Mouse (Mus musculus) forebrain, embryonic 16.5 days (tissue): Measurements from ENCODE around the gene Osbpl5. TPM values are rescaled to one million over a fixed set of nuclear protein-coding genes. Genes with fewer than 3 reads are reported as not detected.

Experiments used
- ATAC-seq: fragments of 200-750 bp; cut with Nextera tagmentation; 2 replicates; pipeline ENCODE4 v1.8.0; 2017; ENCODE audit warnings: mild to moderate bottlenecking, moderate library complexity
- H3K27ac ChIP-seq: fragments of 300-500 bp; sonication (generic); 2 replicates; pipeline ENCODE4 v1.5.1; 2014; ENCODE audit warnings: low read length, control low read depth
- H3K27me3 ChIP-seq: fragments of 300-500 bp; sonication (generic); replicated peaks from 2 replicates; pipeline ENCODE4 v1.6.1; 2014; ENCODE audit warnings: low read length; ENCODE audit not compliant: control insufficient read depth, insufficient read depth
- H3K36me3 ChIP-seq: fragments of 300-500 bp; sonication (generic); 2 replicates; pipeline ENCODE4 v1.6.1; 2014; ENCODE audit not compliant: control insufficient read depth, insufficient read depth
- H3K4me1 ChIP-seq: fragments of 300-500 bp; sonication (generic); replicated peaks from 2 replicates; pipeline ENCODE4 v1.6.1; 2014; ENCODE audit warnings: low read length; ENCODE audit not compliant: control insufficient read depth, insufficient read depth
- H3K4me2 ChIP-seq: fragments of 300-500 bp; sonication (generic); 2 replicates; pipeline ENCODE4 v1.6.1; 2014; ENCODE audit warnings: mild to moderate bottlenecking, low read length, control low read depth
- H3K4me3 ChIP-seq: fragments of 300-500 bp; sonication (generic); replicated peaks from 2 replicates; pipeline ENCODE4 v1.5.1; 2014; ENCODE audit warnings: mild to moderate bottlenecking, low read length, control low read depth
- H3K9ac ChIP-seq: fragments of 300-500 bp; sonication (generic); replicated peaks from 2 replicates; pipeline ENCODE4 v1.6.1; 2014; ENCODE audit warnings: low read depth, low read length, control low read depth
- H3K9me3 ChIP-seq: fragments of 300-500 bp; sonication (generic); 2 replicates; pipeline ENCODE4 v1.6.1; 2016; ENCODE audit warnings: low read length; ENCODE audit not compliant: control insufficient read depth
- WGBS: fragments of 180-500 bp; shearing (Covaris S2); extraction: QIAGEN DNeasy Blood & Tissue Kit; methylation state at CpG from one replicate; pipeline ENCODE4 v1.1.7; 2014; 5-methylcytosine and 5-hydroxymethylcytosine counted together
- polyA plus RNA-seq: library from polyadenylated mRNA; unstranded; fragments of >200 nt; fragmentation: Nextera tagmentation; extraction: Ambion mirVana; gene quantifications from 2 replicates; pipeline ENCODE4 v1.2.1, GENCODE M21; 2015

The Osbpl5 gene
- polyA plus RNA-seq, 1 experiment from 2014 or later: 35.8 TPM

DNA sequence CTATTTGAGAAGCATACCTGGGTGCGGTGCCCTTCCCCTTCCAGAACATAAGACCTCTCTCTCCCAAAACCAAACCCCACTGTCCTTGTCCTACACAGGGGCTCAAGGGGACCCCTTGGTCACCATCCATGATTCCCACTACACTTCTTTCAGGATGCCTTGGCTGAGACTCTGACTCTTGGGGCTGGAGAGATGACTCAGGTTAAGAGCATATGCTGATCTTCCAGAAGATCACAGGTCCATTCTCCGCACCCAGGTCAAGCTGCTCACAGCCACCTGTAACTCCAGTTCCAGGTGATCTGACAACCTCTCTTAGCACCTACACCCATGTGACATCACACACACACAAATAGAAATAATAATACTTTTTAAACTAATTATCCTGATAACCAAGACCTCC, 16.1 kb downstream of the Osbpl5 start:
- ATAC-seq: peak; percentile 2; the same call in 1 of the 2 replicates
- Histone ChIP-seq H3K9ac (peak overlapping the region; percentile 93), H3K27me3 (no peaks in the 10 kb centered on the region), H3K4me2 (peak overlapping the region; percentile 80), H3K4me1 (peaks cover 26% of the 10 kb centered on the region), H3K27ac (no peak overlapping the region), H3K4me3 (peak overlapping the region; percentile 85), H3K36me3 (no peaks in the 10 kb centered on the region), H3K9me3 (no peaks in the 10 kb centered on the region)
- WGBS: 22% methylated on average over 2 of the region's 2 CpGs

DNA sequence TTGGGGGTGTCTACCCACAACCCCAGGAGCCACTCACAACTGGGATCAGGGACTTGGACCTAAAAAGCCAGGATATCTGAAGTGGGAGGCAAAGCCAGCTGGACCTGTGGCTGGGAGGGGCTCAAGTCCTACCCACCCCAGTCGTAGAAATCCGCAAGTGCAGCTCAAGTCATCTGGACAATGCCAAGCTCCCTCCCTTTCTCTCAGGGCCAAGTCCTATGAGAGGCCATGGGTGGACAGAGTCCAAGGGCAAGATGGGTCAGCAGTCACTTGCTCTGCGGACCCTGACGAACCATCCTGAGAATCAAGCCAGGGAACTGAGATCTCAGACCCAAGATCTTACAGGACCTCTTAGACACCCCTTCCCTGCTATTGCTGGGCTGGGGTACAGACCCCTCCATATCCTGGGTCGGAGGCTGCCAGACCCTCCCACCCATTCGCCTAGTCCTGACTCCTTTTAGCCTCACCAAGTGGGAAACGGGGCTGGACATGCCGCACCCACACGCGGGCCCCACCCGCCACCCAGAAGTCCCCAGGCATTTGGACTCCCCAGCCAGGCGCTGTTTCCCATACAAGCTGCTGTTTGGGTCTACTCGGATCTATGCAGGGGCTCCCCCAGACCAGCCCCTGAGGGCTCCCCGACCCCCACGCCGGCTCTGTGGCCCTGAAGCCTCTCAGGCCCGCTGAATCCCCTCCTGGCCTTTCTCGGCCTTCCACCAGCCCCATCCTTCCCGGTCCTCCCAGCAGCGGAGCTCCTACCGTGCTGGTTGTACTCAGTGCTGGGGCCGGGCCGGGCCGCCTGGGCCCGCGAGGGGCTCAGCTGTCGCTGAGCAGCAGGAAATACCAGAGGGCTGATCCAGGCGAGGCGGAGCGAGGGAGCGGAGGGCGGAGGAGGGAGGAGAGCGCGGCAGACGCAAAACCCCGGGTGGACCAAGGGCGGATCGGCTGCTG, 17.0 kb downstream of the Osbpl5 start:
- H3K9me3 ChIP-seq: no peaks in the 10 kb centered on the region
- 4% methylated on average over 37 of the region's 38 CpGs for WGBS
- H3K36me3 ChIP-seq: no peaks in the 10 kb centered on the region
- H3K27ac ChIP-seq: peak overlapping the region; percentile 69
- peak overlapping the region; percentile 85 for H3K4me3 ChIP-seq
- H3K4me1 ChIP-seq: peaks cover 26% of the 10 kb centered on the region
- peak overlapping the region; percentile 80 for H3K4me2 ChIP-seq
- H3K9ac ChIP-seq: peak overlapping the region; percentile 93
- no peaks in the 10 kb centered on the region for H3K27me3 ChIP-seq
- ATAC-seq: peak; percentile 94

DNA sequence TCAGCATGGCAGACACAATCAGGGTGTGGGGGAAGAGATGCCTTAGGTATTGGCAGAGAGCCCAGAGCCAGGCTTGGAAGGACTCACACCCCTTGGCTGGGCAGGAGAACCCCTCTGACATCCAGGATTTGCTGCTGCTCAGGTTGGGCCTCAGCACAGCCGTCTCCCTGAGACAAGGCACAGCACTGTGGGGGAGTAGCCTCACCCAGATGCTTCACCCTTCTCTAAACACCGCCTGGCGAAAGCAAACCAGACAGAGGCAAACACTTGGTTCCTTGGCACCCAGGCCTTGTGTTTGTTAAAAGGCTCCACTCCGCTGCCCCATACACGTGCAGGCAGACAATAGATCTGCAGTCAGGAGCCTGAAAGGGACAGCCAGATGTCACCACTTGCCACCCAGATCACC, 18.2 kb downstream of the Osbpl5 start:
- H3K27me3 ChIP-seq: no peaks in the 10 kb centered on the region
- no peaks in the 10 kb centered on the region for H3K9me3 ChIP-seq
- 19% methylated on average over 5 of the region's 5 CpGs for WGBS
- H3K27ac ChIP-seq: peak overlapping the region; percentile 62
- H3K4me3 ChIP-seq: peak overlapping the region; percentile 85
- H3K9ac ChIP-seq: peak overlapping the region; percentile 93
- peak overlapping the region; percentile 80 for H3K4me2 ChIP-seq
- no peaks in the 10 kb centered on the region for H3K36me3 ChIP-seq
- H3K4me1 ChIP-seq: peaks cover 26% of the 10 kb centered on the region
- peak; percentile 43 for ATAC-seq

DNA sequence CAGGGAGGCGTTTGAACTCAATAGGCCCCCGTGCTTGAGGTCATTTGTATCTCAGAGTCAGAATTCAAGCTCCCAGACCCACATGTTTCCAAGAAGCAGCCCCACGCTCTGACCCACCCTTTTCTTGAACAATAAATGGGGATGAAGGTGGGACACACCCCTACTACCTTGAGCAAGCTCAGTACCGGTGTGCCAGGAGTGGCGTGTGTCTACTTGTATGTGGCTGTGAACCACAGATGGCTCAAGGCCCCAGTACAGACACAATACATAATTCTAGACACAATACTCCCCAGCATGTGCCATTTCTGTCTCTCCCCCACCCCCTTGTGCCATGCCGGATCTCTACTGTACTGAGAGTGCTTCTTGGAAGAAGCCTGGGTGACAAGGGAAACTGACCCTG, 18.6 kb downstream of the Osbpl5 start:
- no peaks in the 10 kb centered on the region for H3K27me3 ChIP-seq
- 51% methylated on average over 6 of the region's 6 CpGs for WGBS
- ATAC-seq: peak; percentile 29

DNA sequence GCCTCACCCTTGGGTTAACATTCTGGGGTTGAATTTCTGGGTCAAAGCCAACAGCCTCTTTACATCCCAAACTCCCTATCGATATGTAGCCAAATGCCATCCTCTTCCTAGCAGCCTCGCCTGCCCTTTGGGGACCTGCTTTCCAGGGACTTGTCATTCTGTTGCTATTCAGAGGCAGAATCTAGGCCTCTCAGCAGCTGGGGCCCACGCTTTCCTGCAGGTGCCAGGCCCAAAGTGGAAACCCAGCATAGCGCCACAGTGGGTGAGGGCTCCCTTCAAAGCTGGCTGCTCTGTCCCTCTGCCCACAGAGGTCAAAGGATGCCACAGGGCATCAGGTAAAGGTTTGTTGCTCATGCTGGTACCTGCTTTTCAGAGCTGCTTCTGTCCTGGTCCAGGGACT, 23.0 kb downstream of the Osbpl5 start:
- WGBS: 88% methylated on average over 4 of the region's 4 CpGs
- peaks cover 14% of the 10 kb centered on the region for H3K4me1 ChIP-seq
- H3K36me3 ChIP-seq: no peaks in the 10 kb centered on the region
- H3K4me3 ChIP-seq: no peak overlapping the region
- H3K9ac ChIP-seq: no peak overlapping the region
- H3K27me3 ChIP-seq: no peaks in the 10 kb centered on the region
- no peak overlapping the region for H3K4me2 ChIP-seq
- H3K9me3 ChIP-seq: no peaks in the 10 kb centered on the region
- no peak for ATAC-seq
- H3K27ac ChIP-seq: no peak overlapping the region

More for the DNA sequence above, 18.6 kb downstream of the Osbpl5 start:
- Histone ChIP-seq H3K9me3 (no peaks in the 10 kb centered on the region), H3K4me1 (peaks cover 26% of the 10 kb centered on the region), H3K4me2 (peak overlapping the region; percentile 80), H3K4me3 (peak overlapping the region; percentile 85), H3K36me3 (no peaks in the 10 kb centered on the region), H3K9ac (peak overlapping the region; percentile 93), H3K27ac (peak overlapping the region; percentile 62)

DNA sequence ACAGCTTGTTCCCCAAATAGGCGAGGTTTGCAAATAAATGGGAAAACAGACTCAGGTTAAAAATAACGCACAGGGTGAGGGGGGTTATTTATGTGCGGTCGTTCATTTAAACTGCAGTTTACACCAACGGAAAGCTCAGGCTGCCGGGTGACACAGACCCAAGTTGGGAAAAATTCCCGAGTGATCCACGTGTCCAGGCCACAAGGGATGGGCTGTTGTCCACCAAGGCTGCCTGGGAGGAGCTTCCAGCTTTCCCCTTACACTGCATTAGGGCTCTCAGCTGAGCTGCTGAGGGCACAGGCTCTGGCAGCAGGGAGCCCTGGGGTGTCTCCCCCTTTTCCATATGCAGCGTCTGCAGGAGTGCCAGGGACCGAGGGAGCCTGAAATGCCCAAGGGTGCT, 26.9 kb downstream of the Osbpl5 start:
- Histone ChIP-seq H3K4me1 (no peaks in the 10 kb centered on the region), H3K9ac (no peak overlapping the region), H3K27ac (no peak overlapping the region), H3K4me3 (no peak overlapping the region), H3K4me2 (no peak overlapping the region), H3K27me3 (no peaks in the 10 kb centered on the region), H3K36me3 (no peaks in the 10 kb centered on the region), H3K9me3 (no peaks in the 10 kb centered on the region)
- WGBS: 84% methylated on average over 10 of the region's 10 CpGs
- no peak for ATAC-seq

DNA sequence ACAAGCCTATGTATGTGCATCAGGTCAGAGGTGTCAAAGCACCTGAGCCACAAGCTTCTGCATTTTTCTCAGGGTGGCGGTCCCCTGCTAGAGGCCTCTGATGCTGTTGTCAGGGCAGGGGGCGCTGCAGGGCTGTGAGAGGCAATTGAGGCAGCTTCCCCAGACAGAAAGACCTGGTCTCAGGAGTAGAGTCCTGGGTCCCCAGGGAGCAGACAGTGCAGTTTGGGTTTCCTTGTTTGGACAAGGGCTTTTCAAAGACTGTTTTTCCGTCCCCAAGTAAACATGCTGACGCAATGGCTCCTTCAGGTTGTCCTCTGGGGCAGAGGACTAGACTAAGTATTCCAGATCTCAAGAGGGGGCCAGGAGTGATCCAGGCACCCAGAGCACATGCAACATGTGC, 30.4 kb downstream of the Osbpl5 start:
- H3K9me3 ChIP-seq: no peaks in the 10 kb centered on the region
- no peak overlapping the region for H3K27ac ChIP-seq
- peaks cover 11% of the 10 kb centered on the region; the same call in 1 of the 2 replicates for H3K4me1 ChIP-seq
- 82% methylated on average over 4 of the region's 4 CpGs for WGBS
- no peaks in the 10 kb centered on the region for H3K36me3 ChIP-seq
- ATAC-seq: no peak
- H3K27me3 ChIP-seq: no peaks in the 10 kb centered on the region
- no peak overlapping the region for H3K4me3 ChIP-seq
- no peak overlapping the region for H3K4me2 ChIP-seq
- H3K9ac ChIP-seq: no peak overlapping the region

DNA sequence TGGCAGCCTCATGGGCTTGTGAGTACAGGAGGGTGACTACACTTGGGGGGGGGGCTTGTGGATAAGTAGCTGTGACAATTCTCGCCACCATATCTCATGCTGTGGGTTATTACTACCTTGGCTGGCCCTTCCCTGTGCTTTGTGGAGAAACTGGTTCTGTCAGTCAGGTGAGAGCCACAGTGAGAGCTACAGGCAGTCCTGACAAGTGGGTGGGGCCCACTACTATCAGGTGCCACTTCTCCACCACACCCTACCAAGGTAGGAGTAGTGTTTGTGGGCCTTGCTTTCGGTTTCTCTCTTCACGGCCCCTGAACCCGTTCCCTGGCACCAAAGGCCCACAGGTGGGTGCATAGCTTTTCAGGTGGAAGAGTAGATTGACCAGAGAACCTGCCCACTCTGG, 32.9 kb downstream of the Osbpl5 start:
- Histone ChIP-seq H3K4me3 (no peak overlapping the region), H3K4me2 (no peak overlapping the region), H3K9ac (no peak overlapping the region), H3K27ac (no peak overlapping the region), H3K9me3 (no peaks in the 10 kb centered on the region), H3K27me3 (no peaks in the 10 kb centered on the region), H3K4me1 (peaks cover 11% of the 10 kb centered on the region; the same call in 1 of the 2 replicates), H3K36me3 (no peaks in the 10 kb centered on the region)
- WGBS: 97% methylated on average over 4 of the region's 4 CpGs
- ATAC-seq: no peak

DNA sequence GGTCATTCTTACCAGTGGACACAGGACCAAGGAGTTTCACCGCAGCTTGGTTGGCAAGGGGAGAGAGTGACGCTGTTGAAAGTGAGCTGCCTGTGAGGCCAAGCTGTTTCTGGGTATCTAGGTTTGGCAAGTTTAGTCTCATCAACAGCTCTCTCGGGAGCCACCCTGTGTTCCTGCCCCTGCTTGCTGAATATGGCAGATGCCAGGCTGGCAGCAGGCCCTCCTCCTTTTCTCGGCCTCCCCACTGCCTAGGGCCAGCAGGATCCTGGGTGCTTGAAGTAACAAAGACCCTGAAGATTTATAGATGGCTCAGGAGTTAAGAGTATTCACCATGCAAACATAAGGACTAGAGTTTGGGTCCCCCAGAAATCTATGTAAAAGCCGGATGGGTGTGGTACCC, 34.1 kb downstream of the Osbpl5 start:
- H3K9ac ChIP-seq: no peak overlapping the region
- WGBS: 61% methylated on average over 5 of the region's 5 CpGs
- no peak overlapping the region for H3K4me2 ChIP-seq
- ATAC-seq: peak; percentile 79
- no peaks in the 10 kb centered on the region for H3K27me3 ChIP-seq
- no peak overlapping the region for H3K4me3 ChIP-seq
- 0 out of 2 replicates have a peak overlapping the region, but pooled peaks have one; percentile 21 for H3K27ac ChIP-seq
- H3K4me1 ChIP-seq: peaks cover 11% of the 10 kb centered on the region; the same call in 1 of the 2 replicates
- no peaks in the 10 kb centered on the region for H3K36me3 ChIP-seq
- no peaks in the 10 kb centered on the region for H3K9me3 ChIP-seq
